In the genomic region with DNA sequence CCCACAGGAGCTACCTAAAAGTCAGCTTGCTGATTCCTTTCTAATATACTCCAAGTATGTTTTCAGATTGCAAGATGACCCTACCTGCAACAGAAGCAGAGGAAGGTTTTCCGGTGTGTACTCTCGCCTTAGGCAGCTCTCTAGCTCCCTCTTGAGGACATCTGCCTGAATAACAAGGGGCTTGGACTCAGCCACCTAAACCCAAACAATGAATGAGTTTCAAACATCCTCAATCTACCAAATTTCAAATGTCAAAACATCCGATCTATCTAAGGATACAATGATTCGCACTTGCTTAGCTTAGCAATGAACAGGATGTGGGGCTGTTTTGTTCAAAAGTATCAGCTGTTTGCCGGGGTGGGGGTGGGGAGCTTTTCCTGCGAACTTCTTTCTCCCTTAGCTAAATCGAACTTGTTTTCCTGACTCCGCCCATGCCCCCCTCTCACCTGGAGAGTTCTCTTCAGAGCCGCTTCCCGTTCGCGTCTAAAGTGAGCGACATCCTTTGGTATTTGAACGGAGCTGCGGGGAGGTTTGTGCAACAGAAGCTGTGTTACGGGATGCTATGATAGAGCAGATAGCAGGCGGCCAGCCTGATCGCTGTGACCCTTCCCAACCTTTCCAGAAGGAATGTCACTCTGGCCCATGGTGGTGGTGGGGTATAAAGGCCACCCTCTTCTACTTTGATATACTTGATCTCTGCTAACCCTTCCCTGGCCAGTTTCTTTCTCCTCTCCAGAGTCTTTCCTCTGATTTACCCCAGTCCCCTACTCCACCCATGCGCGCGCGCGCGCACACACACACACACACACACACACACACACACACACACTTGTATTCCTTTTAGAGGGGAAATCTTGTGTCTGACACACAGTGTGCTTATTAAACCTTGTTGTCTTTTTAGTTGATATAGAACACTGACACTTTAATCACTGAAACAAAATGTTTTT, we compare ENCODE assay signal across 8 mouse cellular contexts. TPM values are rescaled to one million over a fixed set of nuclear protein-coding genes. Genes with fewer than 3 reads are reported as not detected.
DNase-seq lines count a peak whose midpoint lies in the region; ATAC-seq and TF ChIP-seq lines count a peak whose summit lies in the region.

No protein-coding gene starts in this region.

- ATAC-seq in G1E (ENCODE audit: extremely low read depth, insufficient number of reproducible peaks, low FRiP score, poor library complexity, severe bottlenecking): no peak
- 0 out of 2 replicates have a peak, but pooled peaks have one; percentile 55 for ATAC-seq in forebrain, embryonic 12.5 days (ENCODE audit: low FRiP score)
- no peak for ATAC-seq in hindbrain, embryonic 11.5 days (ENCODE audit: low FRiP score)

- H3K9ac ChIP-seq in forebrain, embryonic 12.5 days: peak overlapping the region; percentile 47; the same call in 1 of the 2 replicates
- H3K9ac ChIP-seq in hindbrain, embryonic 11.5 days (ENCODE audit: low read depth, low read length): peak overlapping the region; percentile 45; the same call in 1 of the 2 replicates

- H3K9me3 ChIP-seq in G1E (replicated peaks): no peaks in the 10 kb centered on the region
- H3K9me3 ChIP-seq in forebrain, embryonic 12.5 days: no peaks in the 10 kb centered on the region
- H3K9me3 ChIP-seq in hindbrain, embryonic 11.5 days (ENCODE audit: control insufficient read depth, low read length): no peaks in the 10 kb centered on the region

- no peak overlapping the region for H3K27ac ChIP-seq in forebrain, embryonic 12.5 days
- H3K27ac ChIP-seq in hindbrain, embryonic 11.5 days (ENCODE audit: low read depth, low read length): no peak overlapping the region

- peak overlapping the region; percentile 63 for H3K4me2 ChIP-seq in forebrain, embryonic 12.5 days
- H3K4me2 ChIP-seq in hindbrain, embryonic 11.5 days (replicated peaks; ENCODE audit: low read depth, low read length): peak overlapping the region; percentile 71

- 22% methylated on average over 24 of the region's 24 CpGs for WGBS in forebrain, embryonic 12.5 days
- 23% methylated on average over 24 of the region's 24 CpGs for WGBS in hindbrain, embryonic 11.5 days

- peak; percentile 49 for DNase-seq in G1E (ENCODE audit: low spot score)
- DNase-seq in c-Kit-positive CD71-negative TER-119-negative erythroid progenitor cells, embryonic 14.5 days (ENCODE audit: low read depth): peak; percentile 74
- peak; percentile 85 for DNase-seq in hindbrain, embryonic 11.5 days (ENCODE audit: low spot score)
- DNase-seq in layer of hippocampus, postnatal 36 days: peak; percentile 24 to 55
- peak; percentile 68 for DNase-seq in lung, postnatal 25 days (ENCODE audit: low spot score)
- DNase-seq in retina, postnatal 1 day: peak; percentile 76
- DNase-seq in thymus, postnatal 4 days: peak; percentile 82

- peaks cover 35% of the 10 kb centered on the region for H3K27me3 ChIP-seq in G1E (ENCODE audit: insufficient read depth, low read length)
- H3K27me3 ChIP-seq in forebrain, embryonic 12.5 days: peaks cover 7% of the 10 kb centered on the region; the same call in 1 of the 2 replicates
- no peaks in the 10 kb centered on the region for H3K27me3 ChIP-seq in hindbrain, embryonic 11.5 days (ENCODE audit: control insufficient read depth, insufficient read depth, low read length)

- H3K4me1 ChIP-seq in G1E (ENCODE audit: insufficient read depth, low read depth, low read length): peaks cover 7% of the 10 kb centered on the region; the same call in 1 of the 2 replicates
- H3K4me1 ChIP-seq in forebrain, embryonic 12.5 days: no peaks in the 10 kb centered on the region
- H3K4me1 ChIP-seq in hindbrain, embryonic 11.5 days (replicated peaks; ENCODE audit: control insufficient read depth, insufficient read depth, low read length): no peaks in the 10 kb centered on the region

- peak; percentile 89 for TF ChIP-seq CTCF in G1E (IDR thresholded peaks at IDR 0.05; ENCODE audit: low read depth, low read length)

- no peaks in the 10 kb centered on the region for H3K36me3 ChIP-seq in G1E (replicated peaks)
- H3K36me3 ChIP-seq in forebrain, embryonic 12.5 days (replicated peaks): no peaks in the 10 kb centered on the region
- H3K36me3 ChIP-seq in hindbrain, embryonic 11.5 days (ENCODE audit: control insufficient read depth, insufficient read depth, low read length): no peaks in the 10 kb centered on the region

- no peak overlapping the region for H3K4me3 ChIP-seq in G1E (ENCODE audit: low read depth, low read length)
- peak overlapping the region; percentile 43 for H3K4me3 ChIP-seq in forebrain, embryonic 12.5 days (replicated peaks)
- H3K4me3 ChIP-seq in hindbrain, embryonic 11.5 days (ENCODE audit: low read depth, low read length): peak overlapping the region; percentile 34

RNA-seq across cellular contexts. Expression of a gene that starts 26.2 kb away (rescaled TPM):
- total RNA-seq in G1E (2014; fragmentation: Nextera tagmentation): not detected in 2 replicates
- 0.41 and 0.60 TPM in 2 replicates for total RNA-seq in G1E (2017)
- polyA plus RNA-seq in G1E (2012): not detected in 2 replicates
- polyA plus RNA-seq in forebrain, embryonic 12.5 days (2016; fragmentation: Nextera tagmentation; extraction: Ambion mirVana): 0.31 and 0.88 TPM in 2 replicates
- polyA plus RNA-seq in hindbrain, embryonic 11.5 days (2014; fragmentation: Nextera tagmentation; extraction: Ambion mirVana): 0.74 and 0.92 TPM in 2 replicates
- under 1 TPM; 0.78 to 0.80 TPM for total RNA-seq in layer of hippocampus, postnatal 36 days (2021)
